Mouse (Mus musculus) liver, embryonic 18 days (tissue): ENCODE measurements around the gene Pramef12. TPM values are rescaled to one million over a fixed set of nuclear protein-coding genes. Genes with fewer than 3 reads are reported as not detected.

Source experiments
- polyA plus RNA-seq: library from polyadenylated mRNA; depleted of rRNA; stranded (reverse); fragments of >200 nt; gene quantifications from 2 replicates; pipeline ENCODE4 v1.2.3, GENCODE M21; 2012; rRNA removed

Gene Pramef12
- not detected in 2 replicates for polyA plus RNA-seq

GRCm38 (mm10) chr4:144408290-144408689 is at the start of gene Pramef12:
Pramef12 (minus strand) TSS chr4:144408464.

DNA sequence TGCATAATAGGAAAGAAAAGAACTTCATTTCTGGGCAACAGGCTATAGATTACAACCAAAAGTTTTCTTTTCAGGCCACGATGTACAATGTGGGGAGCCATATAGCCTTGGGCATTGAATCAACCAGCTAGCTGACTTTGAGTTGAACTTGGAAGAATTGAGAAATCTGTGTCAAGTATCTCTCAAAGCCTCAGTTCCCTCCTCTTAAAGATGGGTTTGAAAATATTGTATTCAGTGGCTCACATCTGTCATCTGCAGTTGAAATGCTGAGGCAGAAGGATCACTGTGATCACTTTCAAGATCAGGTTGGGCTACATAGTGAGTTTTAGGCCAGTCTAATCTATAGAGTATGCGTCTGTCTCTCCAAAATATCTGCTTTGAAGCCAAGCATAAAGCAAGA is 45.0 kb upstream of the Pramef12 start, which contains the start of gene Gm9944:
Gene Gm9944 (minus strand): TSS at position 101 of the 400 bp plus-strand sequence.

DNA sequence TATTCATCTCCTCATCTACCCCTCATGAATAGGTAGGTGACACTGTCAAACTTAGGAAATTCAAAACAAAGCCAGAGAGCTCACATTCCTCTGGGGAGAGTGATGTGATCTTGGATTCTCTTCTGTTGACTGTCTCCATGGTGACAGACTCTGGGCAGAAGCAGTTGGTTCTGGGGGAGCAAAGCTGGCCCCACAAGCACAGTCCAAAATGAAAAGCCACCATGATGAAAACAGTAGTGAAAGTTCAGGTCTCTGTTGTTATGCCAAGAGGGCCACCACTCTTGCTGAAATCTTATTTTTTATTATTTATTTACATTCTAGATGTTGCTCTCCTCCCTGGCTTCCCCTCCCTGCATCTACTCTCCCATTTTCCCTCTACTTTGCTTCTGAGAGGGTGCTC is 30.4 kb upstream of the Pramef12 start, which contains the start of gene 1700012P22Rik:
Gene 1700012P22Rik (minus strand): TSS at position 101 of the 400 bp plus-strand sequence.

GRCm38 (mm10) chr4:144377911-144378310 is 30.4 kb downstream of the Pramef12 start, which contains the start of gene Pramef20:
Pramef20 (minus strand) TSS chr4:144377933.

DNA sequence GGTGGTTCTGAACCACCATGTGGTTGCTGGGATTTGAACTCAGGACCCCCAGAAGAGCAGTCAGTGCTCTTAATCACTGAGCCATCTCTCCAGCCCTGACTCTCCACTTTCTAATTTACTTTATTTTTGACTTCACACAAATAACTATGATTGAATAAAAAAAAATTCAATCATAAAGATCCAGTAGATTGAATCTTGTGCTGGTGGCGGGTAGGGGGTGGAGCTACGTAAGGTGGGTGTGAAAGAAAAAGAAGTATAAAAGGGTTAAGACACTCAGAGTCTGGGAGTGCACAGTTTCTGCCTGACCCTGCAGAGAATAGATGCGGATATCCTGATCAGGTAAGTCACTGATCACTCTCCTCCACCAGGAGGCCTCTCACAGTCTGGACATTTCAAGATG is 50.6 kb downstream of the Pramef12 start, which contains the start of gene Gm13119:
Gene Gm13119 (plus strand): TSS at position 301 of the 400 bp plus-strand sequence.

Other genes with a start within 250 kb of the Pramef12 start
- gene Oog3, start 245.8 kb downstream of the Pramef12 start, polyA plus RNA-seq, result not detected in 2 replicates
- not detected in 2 replicates for gene Oog2, start 217.7 kb downstream of the Pramef12 start, polyA plus RNA-seq
- gene C87977, start 195.1 kb downstream of the Pramef12 start, polyA plus RNA-seq, result not detected in 2 replicates
- gene Pramel5, start 128.0 kb downstream of the Pramef12 start, polyA plus RNA-seq, result not detected in 2 replicates
- not detected in 2 replicates for gene Gm13128, start 78.2 kb downstream of the Pramef12 start, polyA plus RNA-seq
- not detected in 2 replicates for gene Gm13119, start 50.5 kb downstream of the Pramef12 start, polyA plus RNA-seq
- not detected in 2 replicates for gene Pramef20, start 30.5 kb downstream of the Pramef12 start, polyA plus RNA-seq
- gene 1700012P22Rik, start 30.3 kb upstream of the Pramef12 start, polyA plus RNA-seq, result not detected in 2 replicates
- gene Gm9944, start 44.9 kb upstream of the Pramef12 start, polyA plus RNA-seq, result not detected in 2 replicates
- not detected in 2 replicates for gene Aadacl3, start 55.3 kb upstream of the Pramef12 start, polyA plus RNA-seq
- not detected in 2 replicates for gene 9430007A20Rik, start 111.4 kb upstream of the Pramef12 start, polyA plus RNA-seq
- not detected in 2 replicates for gene Gm13124, start 156.7 kb upstream of the Pramef12 start, polyA plus RNA-seq
- gene Aadacl4, start 205.2 kb upstream of the Pramef12 start, polyA plus RNA-seq, result not detected in 2 replicates